Mouse (Mus musculus) lung, adult 2 months (tissue): ENCODE measurements around the gene Smyd1.

Experiments
- CTCF ChIP-seq: fragments of 200-500 bp; IDR thresholded peaks from 2 replicates; pipeline ENCODE4 v1.5.1; 2011; ENCODE audit warnings: mild to moderate bottlenecking, low read length, control low read depth; ENCODE audit not compliant: insufficient read depth
- POLR2A ChIP-seq: fragments of 200-500 bp; IDR thresholded peaks from 2 replicates; pipeline ENCODE4 v1.6.1; 2011; ENCODE audit warnings: low read depth, mild to moderate bottlenecking, control low read depth, low read length, borderline replicate concordance; ENCODE audit errors: extremely low read depth

DNA sequence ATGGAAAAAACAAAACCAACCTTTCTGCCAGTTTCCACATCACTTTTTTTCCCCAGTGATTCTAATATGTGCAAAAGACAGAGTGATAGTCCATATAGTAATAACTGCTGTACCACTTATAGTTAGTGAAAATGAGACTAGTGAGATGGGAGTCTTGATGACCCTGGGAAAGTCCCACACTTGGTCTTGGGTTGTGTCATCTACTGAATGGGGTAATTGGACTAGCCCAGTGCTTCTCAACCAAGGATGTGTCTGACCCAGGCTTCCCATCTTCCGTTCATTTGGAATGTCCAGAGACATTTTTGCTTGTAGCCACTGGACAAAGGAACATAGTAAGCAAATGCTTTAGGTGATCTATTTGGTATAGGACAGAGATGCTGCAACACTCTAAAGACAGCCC, 48.3 kb downstream of the Smyd1 start:
- TF ChIP-seq CTCF (no peak), POLR2A (no peak)
